Mouse (Mus musculus) forebrain, embryonic 14.5 days (tissue): Measurements from ENCODE around the gene Eef1e1. TPM values are rescaled to one million over a fixed set of nuclear protein-coding genes. Genes with fewer than 3 reads are reported as not detected.

Experiments used
- ATAC-seq: fragments of 200-750 bp; cut with Nextera tagmentation; 2 replicates; pipeline ENCODE4 v1.8.0; 2017; ENCODE audit warnings: mild to moderate bottlenecking, moderate library complexity
- DNase-seq: peaks from one replicate; pipeline ENCODE4 v3.0.0-alpha.2; 2015; ENCODE audit warnings: low spot score
- H3K27ac ChIP-seq: fragments of 300-500 bp; sonication (generic); 2 replicates; pipeline ENCODE4 v1.5.1; 2014; ENCODE audit warnings: low read depth, mild to moderate bottlenecking, control low read depth, low read length, moderate library complexity
- H3K27me3 ChIP-seq: fragments of 300-500 bp; sonication (generic); replicated peaks from 2 replicates; pipeline ENCODE4 v1.6.1; 2014; ENCODE audit warnings: low read length, control low read depth, mixed read lengths; ENCODE audit not compliant: control insufficient read depth, insufficient read depth
- H3K36me3 ChIP-seq: fragments of 300-500 bp; sonication (generic); 2 replicates; pipeline ENCODE4 v1.6.1; 2014; ENCODE audit warnings: low read length, control low read depth; ENCODE audit not compliant: control insufficient read depth, insufficient read depth
- H3K4me1 ChIP-seq: fragments of 300-500 bp; sonication (generic); 2 replicates; pipeline ENCODE4 v1.6.1; 2014; ENCODE audit warnings: antibody characterized with exemption, low read length, control low read depth; ENCODE audit not compliant: control insufficient read depth, insufficient read depth
- H3K4me2 ChIP-seq: fragments of 300-500 bp; sonication (generic); 2 replicates; pipeline ENCODE4 v1.6.1; 2014; ENCODE audit warnings: mild to moderate bottlenecking, control low read depth, low read length
- H3K4me3 ChIP-seq: fragments of 300-500 bp; sonication (generic); 2 replicates; pipeline ENCODE4 v1.5.1; 2014; ENCODE audit warnings: low read depth, low read length, control low read depth
- H3K9ac ChIP-seq: fragments of 300-500 bp; sonication (generic); 2 replicates; pipeline ENCODE4 v1.6.1; 2014; ENCODE audit warnings: mild to moderate bottlenecking, low read length, control low read depth, moderate library complexity
- H3K9me3 ChIP-seq: fragments of 300-500 bp; sonication (generic); replicated peaks from 2 replicates; pipeline ENCODE4 v1.6.1; 2016; ENCODE audit warnings: low read length, control low read depth, mixed read lengths; ENCODE audit not compliant: control insufficient read depth
- WGBS: fragments of 180-500 bp; shearing (Covaris S2); extraction: QIAGEN DNeasy Blood & Tissue Kit; methylation state at CpG from one replicate; pipeline ENCODE4 v1.1.7; 2014; 5-methylcytosine and 5-hydroxymethylcytosine counted together
- polyA plus RNA-seq: library from polyadenylated mRNA; unstranded; fragments of >200 nt; fragmentation: Nextera tagmentation; extraction: Ambion mirVana; gene quantifications from 2 replicates; pipeline ENCODE4 v1.2.1, GENCODE M21; 2014

Eef1e1 gene
- polyA plus RNA-seq, 1 experiment from 2014 or later: 112 TPM

- Histone ChIP-seq H3K36me3 (peaks cover 14% of the 10 kb centered on the region), H3K4me2 (no peak overlapping the region), H3K9me3 (no peaks in the 10 kb centered on the region), H3K4me1 (peaks cover 4% of the 10 kb centered on the region), H3K27ac (no peak overlapping the region), H3K9ac (no peak overlapping the region), H3K27me3 (no peaks in the 10 kb centered on the region), H3K4me3 (no peak overlapping the region)
- no peak for ATAC-seq
- DNase-seq: no peak
- 88% methylated on average over 12 of the region's 12 CpGs for WGBS
These were observed 772 bp upstream of the Eef1e1 start for GRCm38 (mm10) chr13:38659524-38660136.

GRCm38 (mm10) chr13:38657865-38658264, 993 bp downstream of the Eef1e1 start:
- H3K4me2 ChIP-seq: peak overlapping the region; percentile 67
- ATAC-seq (no peak), DNase-seq (peak; percentile 18)
- H3K9ac ChIP-seq: peak overlapping the region; percentile 91
- H3K27me3 ChIP-seq: no peaks in the 10 kb centered on the region
- 23% methylated on average over 4 of the region's 4 CpGs for WGBS
- no peak overlapping the region for H3K27ac ChIP-seq
- peak overlapping the region; percentile 90 for H3K4me3 ChIP-seq
- H3K36me3 ChIP-seq: peaks cover 30% of the 10 kb centered on the region
- no peaks in the 10 kb centered on the region for H3K9me3 ChIP-seq
- peaks cover 4% of the 10 kb centered on the region for H3K4me1 ChIP-seq

- WGBS: 94% methylated on average over 4 of the region's 4 CpGs
- DNase-seq: no peak
- Histone ChIP-seq H3K27ac (no peak overlapping the region), H3K4me1 (no peaks in the 10 kb centered on the region), H3K27me3 (no peaks in the 10 kb centered on the region), H3K9me3 (no peaks in the 10 kb centered on the region), H3K36me3 (peaks cover 87% of the 10 kb centered on the region), H3K4me3 (no peak overlapping the region), H3K9ac (no peak overlapping the region), H3K4me2 (no peak overlapping the region)
- no peak for ATAC-seq
These were observed 8.6 kb downstream of the Eef1e1 start for GRCm38 (mm10) chr13:38650292-38650691.

- H3K9me3 ChIP-seq: no peaks in the 10 kb centered on the region
- H3K4me1 ChIP-seq: no peaks in the 10 kb centered on the region
- no peak overlapping the region for H3K4me2 ChIP-seq
- ATAC-seq: no peak
- peaks cover 87% of the 10 kb centered on the region for H3K36me3 ChIP-seq
- no peaks in the 10 kb centered on the region for H3K27me3 ChIP-seq
- 87% methylated on average over 4 of the region's 4 CpGs for WGBS
- no peak for DNase-seq
- H3K4me3 ChIP-seq: no peak overlapping the region
- H3K27ac ChIP-seq: no peak overlapping the region
- no peak overlapping the region for H3K9ac ChIP-seq
These were observed 9.8 kb downstream of the Eef1e1 start for GRCm38 (mm10) chr13:38649069-38649468.

- Histone ChIP-seq H3K27me3 (no peaks in the 10 kb centered on the region), H3K4me2 (no peak overlapping the region), H3K36me3 (peaks cover 32% of the 10 kb centered on the region), H3K27ac (no peak overlapping the region), H3K4me1 (no peaks in the 10 kb centered on the region), H3K9ac (no peak overlapping the region), H3K4me3 (no peak overlapping the region), H3K9me3 (no peaks in the 10 kb centered on the region)
- DNase-seq: no peak
- WGBS: 94% methylated on average over 5 of the region's 5 CpGs
- no peak for ATAC-seq
These were observed 17.4 kb downstream of the Eef1e1 start for GRCm38 (mm10) chr13:38641414-38641813.

GRCm38 (mm10) chr13:38640961-38641360, 17.9 kb downstream of the Eef1e1 start:
- DNase-seq (no peak), ATAC-seq (no peak)
- H3K9ac ChIP-seq: no peak overlapping the region
- no peaks in the 10 kb centered on the region for H3K4me1 ChIP-seq
- H3K27me3 ChIP-seq: no peaks in the 10 kb centered on the region
- no peak overlapping the region for H3K4me2 ChIP-seq
- WGBS: 95% methylated on average over 5 of the region's 5 CpGs
- no peaks in the 10 kb centered on the region for H3K9me3 ChIP-seq
- no peak overlapping the region for H3K27ac ChIP-seq
- no peak overlapping the region for H3K4me3 ChIP-seq
- peaks cover 29% of the 10 kb centered on the region for H3K36me3 ChIP-seq

- Histone ChIP-seq H3K27ac (no peak overlapping the region), H3K4me2 (no peak overlapping the region), H3K9me3 (no peaks in the 10 kb centered on the region), H3K4me1 (no peaks in the 10 kb centered on the region; the same call in 1 of the 2 replicates), H3K4me3 (no peak overlapping the region), H3K36me3 (peaks cover 9% of the 10 kb centered on the region), H3K9ac (no peak overlapping the region), H3K27me3 (no peaks in the 10 kb centered on the region)
- ATAC-seq (no peak), DNase-seq (no peak)
- WGBS: 81% methylated on average over 11 of the region's 11 CpGs
These were observed 20.2 kb downstream of the Eef1e1 start for GRCm38 (mm10) chr13:38638694-38639093.

GRCm38 (mm10) chr13:38634800-38635269, 24.0 kb downstream of the Eef1e1 start, which contains the start of gene Bloc1s5:
Bloc1s5 (minus strand) TSS chr13:38635109.
- Histone ChIP-seq H3K27ac (peak within 1 kb of the TSS; percentile 70), H3K36me3 (no peaks in the 10 kb centered on the region), H3K4me3 (peak within 1 kb of the TSS; percentile 76), H3K4me1 (no peaks in the 10 kb centered on the region; the same call in 1 of the 2 replicates), H3K9ac (peak within 1 kb of the TSS; percentile 75), H3K27me3 (no peaks in the 10 kb centered on the region), H3K4me2 (peak within 1 kb of the TSS; percentile 68), H3K9me3 (no peaks in the 10 kb centered on the region)
- DNase-seq: peak; percentile 99
- ATAC-seq: peak; percentile 98
- WGBS: under 1% methylated on average over 38 of the region's 44 CpGs

- Histone ChIP-seq H3K9me3 (no peaks in the 10 kb centered on the region), H3K36me3 (0 out of 2 replicates have a peak, but pooled peaks cover under 1% of the 10 kb centered on the region), H3K27ac (peak overlapping the region; percentile 70), H3K9ac (peak overlapping the region; percentile 75), H3K4me1 (no peaks in the 10 kb centered on the region; the same call in 1 of the 2 replicates), H3K4me2 (peak overlapping the region; percentile 68), H3K4me3 (peak overlapping the region; percentile 76), H3K27me3 (no peaks in the 10 kb centered on the region)
- DNase-seq (peak; percentile 32), ATAC-seq (peak; percentile 48; the same call in 1 of the 2 replicates)
- WGBS: under 1% methylated on average over 19 of the region's 19 CpGs
These were observed 24.5 kb downstream of the Eef1e1 start for GRCm38 (mm10) chr13:38634256-38634799.
